Mouse (Mus musculus): ENCODE data around the gene Olfr54.
"Not testable (repeated sequence)": the region's sequence is repeated elsewhere in the genome, so short reads cannot be mapped to it uniquely, and the experiment has no call there.

Olfr54 gene

GRCm38 (mm10) chr11:51013936-51014335 is at the start of gene Olfr54:
TSS of gene Olfr54 (plus strand) at chr11:51014236.
- no peak for DNase-seq

- DNase-seq: no peak
Measured at GRCm38 (mm10) chr11:50964886-50965285, 49.1 kb upstream of the Olfr54 start.

GRCm38 (mm10) chr11:50966230-50966629 is 47.8 kb upstream of the Olfr54 start, which contains the start of gene Olfr1378:
TSS of gene Olfr1378 (plus strand) at chr11:50966530.
- no peak for DNase-seq

GRCm38 (mm10) chr11:50977216-50977615 is 36.8 kb upstream of the Olfr54 start:
- no peak for DNase-seq

- DNase-seq: no peak
Measured at GRCm38 (mm10) chr11:50981667-50982066, 32.4 kb upstream of the Olfr54 start, which contains the start of gene Olfr1377. TSS of gene Olfr1377 (plus strand) at chr11:50981967.

GRCm38 (mm10) chr11:51003296-51003695 is 10.7 kb upstream of the Olfr54 start, which contains the start of gene Olfr51:
TSS of gene Olfr51 (plus strand) at chr11:51003596.
- DNase-seq: no peak

- no peak for DNase-seq
Measured at GRCm38 (mm10) chr11:51011821-51012220, 2.2 kb upstream of the Olfr54 start.

GRCm38 (mm10) chr11:51016341-51016740 is 2.3 kb downstream of the Olfr54 start:
- no peak for DNase-seq

GRCm38 (mm10) chr11:51026811-51027210 is 12.8 kb downstream of the Olfr54 start:
- DNase-seq: not testable (repeated sequence)

- DNase-seq: not testable (repeated sequence)
Measured at GRCm38 (mm10) chr11:51029381-51029780, 15.3 kb downstream of the Olfr54 start.

- no peak for DNase-seq
Measured at GRCm38 (mm10) chr11:51030225-51030624, 16.2 kb downstream of the Olfr54 start.

GRCm38 (mm10) chr11:51032851-51033250 is 18.8 kb downstream of the Olfr54 start:
- DNase-seq: no peak

GRCm38 (mm10) chr11:51034141-51034540 is 20.1 kb downstream of the Olfr54 start:
- not testable (repeated sequence) for DNase-seq

- no peak for DNase-seq
Measured at GRCm38 (mm10) chr11:51035951-51036350, 21.9 kb downstream of the Olfr54 start.

- DNase-seq: not testable (repeated sequence)
Measured at GRCm38 (mm10) chr11:51044776-51045175, 30.7 kb downstream of the Olfr54 start.

- DNase-seq: not testable (repeated sequence)
Measured at GRCm38 (mm10) chr11:51047809-51048208, 33.8 kb downstream of the Olfr54 start, which contains the start of gene Olfr1375. TSS of gene Olfr1375 (plus strand) at chr11:51048109.

- DNase-seq: no peak
Measured at GRCm38 (mm10) chr11:51051678-51052077, 37.6 kb downstream of the Olfr54 start.

GRCm38 (mm10) chr11:51053230-51053629 is 39.2 kb downstream of the Olfr54 start:
- no peak for DNase-seq

- peak; percentile 79 for DNase-seq
Measured at GRCm38 (mm10) chr11:51059151-51059571, 45.1 kb downstream of the Olfr54 start, which contains the start of gene Zfp354a. TSS of gene Zfp354a (plus strand) at chr11:51059257.

GRCm38 (mm10) chr11:51059640-51060039 is 45.6 kb downstream of the Olfr54 start:
- DNase-seq: no peak

- DNase-seq: no peak
Measured at GRCm38 (mm10) chr11:51060981-51061380, 46.9 kb downstream of the Olfr54 start.

GRCm38 (mm10) chr11:51063276-51063675 is 49.2 kb downstream of the Olfr54 start:
- DNase-seq: no peak

- DNase-seq: no peak
Measured at GRCm38 (mm10) chr11:51063841-51064240, 49.8 kb downstream of the Olfr54 start.

All from cerebellum, adult 11 months (tissue).